Mouse (Mus musculus) CH12.LX (cell line): ENCODE data around the gene Plxdc1. TPM values are rescaled to one million over a fixed set of nuclear protein-coding genes. Genes with fewer than 3 reads are reported as not detected.

Experiments used
- DNase-seq: peaks from one replicate; pipeline ENCODE4 v3.0.0-alpha.2; 2013; ENCODE audit errors: extremely low read depth
- H3K27ac ChIP-seq: 2 replicates; pipeline ENCODE4 v1.5.1; 2012; ENCODE audit warnings: low read depth, mild to moderate bottlenecking, control low read depth, moderate library complexity; ENCODE audit not compliant: insufficient read depth
- H3K27me3 ChIP-seq: replicated peaks from 2 replicates; pipeline ENCODE3; 2012; ENCODE audit warnings: inconsistent platforms
- H3K36me3 ChIP-seq, 2 experiments: replicated peaks in 1 of 2; 2 replicates each; pipeline versions ENCODE3 to v1.6.1; 2012; ENCODE audit warnings: inconsistent platforms in 1 of 2, low read length in 1 of 2, mild to moderate bottlenecking in 1 of 2, mixed read lengths in 1 of 2, moderate library complexity in 1 of 2; ENCODE audit not compliant: control insufficient read depth in 1 of 2, insufficient read depth in 1 of 2
- H3K4me1 ChIP-seq, 2 experiments: 2 replicates each; pipeline ENCODE4 v1.6.1; 2012; ENCODE audit warnings: inconsistent platforms in 1 of 2, moderate library complexity in 1 of 2; ENCODE audit not compliant: insufficient read depth in 2 of 2, control insufficient read depth in 1 of 2
- H3K4me2 ChIP-seq: 2 replicates; pipeline ENCODE4 v1.6.1; 2012; ENCODE audit warnings: low read depth, mild to moderate bottlenecking, control low read depth; ENCODE audit not compliant: poor library complexity, insufficient read depth, severe bottlenecking
- H3K4me3 ChIP-seq, 3 experiments: fragments of 150-350 bp in 1 of 3; sonication (generic) in 1 of 3; replicated peaks in 1 of 3; 2 replicates each; pipeline versions ENCODE3 to v1.5.1; 2011 to 2012; ENCODE audit warnings: low read depth in 2 of 3, low read length in 2 of 3, mild to moderate bottlenecking in 2 of 3, moderate library complexity in 2 of 3, control low read depth in 1 of 3, improper control_type of control experiment in 1 of 3, inconsistent platforms in 1 of 3, mixed read lengths in 1 of 3; ENCODE audit not compliant: poor library complexity in 1 of 3
- H3K79me2 ChIP-seq: replicated peaks from 2 replicates; pipeline ENCODE4 v1.6.1; 2012; ENCODE audit warnings: mild to moderate bottlenecking, moderate library complexity; ENCODE audit not compliant: control insufficient read depth, poor library complexity, insufficient read depth, severe bottlenecking; ENCODE audit errors: extremely low read depth
- H3K9ac ChIP-seq: 2 replicates; pipeline ENCODE4 v1.6.1; 2012; ENCODE audit warnings: low read depth, mild to moderate bottlenecking, control low read depth, moderate library complexity; ENCODE audit not compliant: insufficient read depth
- H3K9me3 ChIP-seq: replicated peaks from 2 replicates; pipeline ENCODE3; 2012; ENCODE audit warnings: low read length, inconsistent platforms, mixed read lengths
- BHLHE40 ChIP-seq: IDR thresholded peaks from 2 replicates; pipeline ENCODE4 v1.6.1; 2011; ENCODE audit warnings: mild to moderate bottlenecking, low read depth, low read length, improper control_type of control experiment
- CHD2 ChIP-seq: IDR thresholded peaks from 2 replicates; pipeline ENCODE4 v1.6.1; 2011; ENCODE audit warnings: low read length, improper control_type of control experiment
- E2F4 ChIP-seq: IDR thresholded peaks from 2 replicates; pipeline ENCODE4 v1.6.1; 2011; ENCODE audit warnings: low read depth, low read length, improper control_type of control experiment; ENCODE audit not compliant: insufficient replicate concordance
- ELF1 ChIP-seq: IDR thresholded peaks from 2 replicates; pipeline ENCODE4 v1.6.1; 2014; ENCODE audit warnings: low read depth, mild to moderate bottlenecking, inconsistent platforms, low read length, improper control_type of control experiment
- EP300 ChIP-seq: IDR thresholded peaks from 2 replicates; pipeline ENCODE4 v1.6.1; 2011; ENCODE audit warnings: low read length, improper control_type of control experiment
- ETS1 ChIP-seq: conservative IDR thresholded peaks from 2 replicates; pipeline ENCODE4 v1.6.1; 2012; ENCODE audit warnings: low read depth, mild to moderate bottlenecking, inconsistent platforms, low read length, improper control_type of control experiment, moderate library complexity
- HCFC1 ChIP-seq: IDR thresholded peaks from 2 replicates; pipeline ENCODE4 v1.6.1; 2012; ENCODE audit warnings: low read depth, mild to moderate bottlenecking, inconsistent platforms, low read length, improper control_type of control experiment
- IRF4 ChIP-seq: IDR thresholded peaks from 2 replicates; pipeline ENCODE4 v1.6.1; 2014; ENCODE audit warnings: low read depth, mild to moderate bottlenecking, inconsistent platforms, low read length, improper control_type of control experiment
- JUN ChIP-seq: IDR thresholded peaks from 2 replicates; pipeline ENCODE4 v1.6.1; 2011; ENCODE audit warnings: low read depth, mild to moderate bottlenecking, low read length, improper control_type of control experiment, moderate library complexity; ENCODE audit not compliant: insufficient read depth
- KAT2A ChIP-seq: IDR thresholded peaks from 2 replicates; pipeline ENCODE4 v1.6.1; 2012; ENCODE audit warnings: low read length, improper control_type of control experiment, inconsistent platforms; ENCODE audit not compliant: insufficient replicate concordance
- MAX ChIP-seq: IDR thresholded peaks from 2 replicates; pipeline ENCODE4 v1.6.1; 2011; ENCODE audit warnings: low read length, improper control_type of control experiment
- MEF2A ChIP-seq: IDR thresholded peaks from 2 replicates; pipeline ENCODE4 v1.6.1; 2014; ENCODE audit warnings: low read depth, mild to moderate bottlenecking, inconsistent platforms, low read length, improper control_type of control experiment, borderline replicate concordance
- MXI1 ChIP-seq: IDR thresholded peaks from 2 replicates; pipeline ENCODE4 v1.6.1; 2011; ENCODE audit warnings: mild to moderate bottlenecking, low read depth, low read length, improper control_type of control experiment
- MYC ChIP-seq: IDR thresholded peaks from 2 replicates; pipeline ENCODE4 v1.6.1; 2011; ENCODE audit warnings: low read depth, mild to moderate bottlenecking, improper control_type of control experiment, low read length
- NELFE ChIP-seq: IDR thresholded peaks from 2 replicates; pipeline ENCODE4 v1.6.1; 2011; ENCODE audit warnings: low read depth, low read length, improper control_type of control experiment
- NRF1 ChIP-seq: IDR thresholded peaks from 2 replicates; pipeline ENCODE4 v1.6.1; 2014; ENCODE audit warnings: low read depth, mild to moderate bottlenecking, inconsistent platforms, low read length, improper control_type of control experiment, moderate library complexity
- PAX5 ChIP-seq: IDR thresholded peaks from 2 replicates; pipeline ENCODE4 v1.6.1; 2012; ENCODE audit warnings: low read length, inconsistent platforms, mixed read lengths
- POLR2A ChIP-seq: IDR thresholded peaks from 2 replicates; pipeline ENCODE4 v1.6.1; 2011; ENCODE audit warnings: low read depth, mild to moderate bottlenecking, improper control_type of control experiment, low read length
- RAD21 ChIP-seq: IDR thresholded peaks from 2 replicates; pipeline ENCODE4 v1.6.1; 2011; ENCODE audit warnings: low read depth, mild to moderate bottlenecking, low read length, improper control_type of control experiment, moderate library complexity
- SIN3A ChIP-seq: IDR thresholded peaks from 2 replicates; pipeline ENCODE4 v1.6.1; 2012; ENCODE audit warnings: low read length, improper control_type of control experiment, inconsistent platforms
- SMC3 ChIP-seq: IDR thresholded peaks from 2 replicates; pipeline ENCODE4 v1.6.1; 2011; ENCODE audit warnings: low read depth, low read length, improper control_type of control experiment
- TBP ChIP-seq: conservative IDR thresholded peaks from 2 replicates; pipeline ENCODE4 v1.6.1; 2011; ENCODE audit warnings: low read depth, low read length, improper control_type of control experiment
- TCF12 ChIP-seq: IDR thresholded peaks from 2 replicates; pipeline ENCODE4 v1.6.1; 2014; ENCODE audit warnings: low read depth, mild to moderate bottlenecking, inconsistent platforms, low read length, improper control_type of control experiment
- UBTF ChIP-seq: IDR thresholded peaks from 2 replicates; pipeline ENCODE4 v1.6.1; 2012; ENCODE audit warnings: low read depth, mild to moderate bottlenecking, inconsistent platforms, low read length, improper control_type of control experiment, moderate library complexity
- ZC3H11A ChIP-seq: IDR thresholded peaks from 2 replicates; pipeline ENCODE4 v1.6.1; 2012; ENCODE audit warnings: low read depth, mild to moderate bottlenecking, inconsistent platforms, low read length, improper control_type of control experiment
- ZKSCAN1 ChIP-seq: IDR thresholded peaks from 2 replicates; pipeline ENCODE4 v1.6.1; 2012; ENCODE audit warnings: low read depth, inconsistent platforms, low read length, improper control_type of control experiment, borderline replicate concordance
- ZMIZ1 ChIP-seq: IDR thresholded peaks from 2 replicates; pipeline ENCODE4 v1.6.1; 2012; ENCODE audit warnings: low read depth, mild to moderate bottlenecking, inconsistent platforms, low read length, improper control_type of control experiment
- ZNF384 ChIP-seq: IDR thresholded peaks from 2 replicates; pipeline ENCODE4 v1.6.1; 2012; ENCODE audit warnings: low read depth, low read length, improper control_type of control experiment, inconsistent platforms
- dilution Hi-C: fragments of 300-500 bp; cut with MboI; formaldehyde crosslinking; loops from 2 replicates; pipeline ENCODE4 v1.14.3; 2020; ENCODE audit warnings: low sequenced_read_pairs; ENCODE audit not compliant: extremely low pct_unique_long_range_greater_than_20kb, extremely low pct_ligation_motif_present
- in situ Hi-C: fragments of 300-500 bp; cut with MboI; formaldehyde crosslinking; loops from 3 replicates; pipeline ENCODE4 v1.14.3; 2019; ENCODE audit warnings: low sequenced_read_pairs, low pct_ligation_motif_present, low pct_unique_long_range_greater_than_20kb, mixed read lengths
- polyA plus RNA-seq: library from polyadenylated mRNA; unstranded; fragments of >175 nt; gene quantifications from 2 replicates; pipeline ENCODE4 v1.2.1, GENCODE M21; 2012; ENCODE audit warnings: low read depth; ENCODE audit not compliant: insufficient read length
- total RNA-seq, 2 experiments: library from RNA; depleted of rRNA; stranded (reverse); fragments of 300-350 nt in 1 of 2; fragments of >200 nt in 1 of 2; gene quantifications; 2 replicates each; pipeline ENCODE4 v1.2.3; 2012 to 2014

The Plxdc1 gene
- total and polyA plus RNA-seq, 3 experiments = 0.04 TPM; not detected in 2

DNA sequence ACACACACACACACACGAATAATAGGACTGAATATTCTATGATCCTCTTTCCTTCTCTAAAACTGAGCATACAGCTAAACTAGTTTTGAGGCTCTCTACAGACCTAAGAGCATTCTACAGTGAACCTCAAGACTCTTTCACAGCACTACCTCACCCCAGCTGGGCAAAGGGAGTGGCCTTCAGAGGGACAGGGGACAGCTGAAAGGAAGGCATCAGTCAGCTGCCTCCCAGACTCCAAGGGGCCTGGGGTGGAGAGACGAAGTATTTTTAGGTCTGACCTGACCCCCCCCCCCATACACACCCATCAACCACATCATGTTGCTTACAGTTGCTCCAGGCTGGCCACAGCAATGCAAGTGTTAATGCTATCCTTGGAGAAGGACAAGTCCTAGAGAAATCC, 34.9 kb upstream of the Plxdc1 start:
- no peaks in the 10 kb centered on the region for H3K79me2 ChIP-seq
- no peak overlapping the region for H3K27ac ChIP-seq
- no peaks in the 10 kb centered on the region for H3K9me3 ChIP-seq
- no peaks in the 10 kb centered on the region for H3K36me3 ChIP-seq
- peaks cover 17 to 53% of the 10 kb centered on the region in 2 experiments for H3K4me1 ChIP-seq
- no peak overlapping the region for H3K4me3 ChIP-seq
- in situ Hi-C loops (no loop called here), dilution Hi-C loops (no loop called here)
- H3K9ac ChIP-seq = no peak overlapping the region
- DNase-seq = no peak
- TF ChIP-seq ETS1 (no peak), CHD2 (no peak), SMC3 (no peak), E2F4 (no peak), MAX (no peak), EP300 (no peak), KAT2A (no peak), NELFE (no peak), SIN3A (no peak), BHLHE40 (no peak), IRF4 (no peak), PAX5 (no peak), NRF1 (no peak), ZNF384 (no peak), RAD21 (no peak), TCF12 (no peak), POLR2A (no peak)
- peaks cover 30% of the 10 kb centered on the region for H3K27me3 ChIP-seq
- no peak overlapping the region for H3K4me2 ChIP-seq

DNA sequence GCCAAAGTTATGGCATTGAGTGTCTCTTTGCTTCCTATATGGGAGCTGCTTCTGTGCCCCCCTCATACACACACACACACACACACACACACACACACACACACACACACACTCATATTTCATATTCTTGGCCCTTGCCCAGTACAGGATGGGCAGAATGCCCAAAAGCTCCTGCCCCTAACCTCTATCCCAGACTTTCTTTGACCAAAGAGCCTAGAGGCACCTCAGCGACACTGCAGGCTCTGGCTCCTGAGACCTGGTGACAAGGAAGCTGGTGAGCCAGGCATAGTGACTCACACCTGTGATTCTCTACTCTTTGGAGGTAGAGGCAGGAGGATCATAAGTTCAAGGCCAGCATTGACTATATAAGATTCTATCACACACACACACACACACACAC, 34.5 kb upstream of the Plxdc1 start:
- Histone ChIP-seq H3K36me3 (no peaks in the 10 kb centered on the region), H3K27ac (no peak overlapping the region), H3K79me2 (no peaks in the 10 kb centered on the region), H3K9ac (no peak overlapping the region), H3K4me1 (peaks cover 17 to 49% of the 10 kb centered on the region in 2 experiments), H3K9me3 (no peaks in the 10 kb centered on the region), H3K27me3 (peaks cover 30% of the 10 kb centered on the region), H3K4me2 (no peak overlapping the region), H3K4me3 (no peak overlapping the region)
- TF ChIP-seq E2F4 (no peak), HCFC1 (no peak), SMC3 (no peak), MYC (no peak), ZMIZ1 (no peak), TBP (no peak), MEF2A (no peak), NRF1 (no peak), JUN (no peak), RAD21 (no peak), ZKSCAN1 (no peak), MXI1 (no peak), ELF1 (no peak), UBTF (no peak), TCF12 (no peak), MAX (no peak), ZC3H11A (no peak)
- DNase-seq = no peak
- dilution Hi-C loops = no loop called here
- in situ Hi-C loops = no loop called here
